Comparison of ENCODE assay signal across 25 mouse cellular contexts in the genomic region with DNA sequence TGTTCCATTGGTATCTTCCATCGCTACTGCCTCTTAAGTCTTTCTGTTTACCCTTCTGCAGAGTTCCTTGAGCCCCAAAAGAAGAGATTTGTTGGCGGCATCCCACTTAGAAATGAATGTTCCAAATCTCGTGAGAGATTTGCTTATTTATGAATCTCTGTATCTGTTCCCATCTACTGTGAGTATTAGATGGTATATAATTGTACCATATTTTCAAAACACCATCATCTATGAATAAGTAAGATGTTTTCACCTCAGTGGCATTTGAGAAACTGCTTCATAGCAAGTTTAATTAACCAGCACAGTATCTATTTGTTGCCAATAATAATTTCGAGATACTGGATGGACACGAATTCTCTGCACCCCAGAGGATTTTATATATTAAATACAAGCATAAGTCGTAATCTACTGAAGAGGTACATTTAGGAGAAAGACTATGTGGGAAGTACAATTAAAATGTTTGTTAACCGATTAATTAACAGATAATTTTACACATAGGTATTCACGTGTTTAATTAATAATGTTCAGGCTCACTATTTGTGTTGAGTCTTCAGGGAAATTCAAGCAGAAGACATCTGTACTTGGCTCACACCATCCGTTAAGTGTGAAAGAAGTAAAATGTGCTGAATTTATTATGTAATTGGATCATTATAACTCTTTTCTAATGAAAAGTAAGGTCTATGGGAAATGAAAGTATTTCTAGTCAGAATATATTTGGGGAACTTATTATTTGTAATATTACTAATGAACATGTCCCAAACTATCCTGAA.
A peak's percentile ranks its signal among the peaks of the same experiment; 100 is the strongest.
DNase-seq lines count a peak whose midpoint lies in the region; ATAC-seq lines count a peak whose summit lies in the region.
"Had no signal": no experiment of that assay in that cellular context is flagged by ENCODE, and none has a peak within 500 bp of the region (broad histone marks: within the 10 kb centered on the region; RNA-seq: fewer than 3 reads in every experiment).

No protein-coding gene starts in this region.

- WGBS in forebrain, embryonic 13.5 days, result 72% methylated on average over 9 of the region's 9 CpGs
- WGBS in forebrain, embryonic 11.5 days, result 88% methylated on average over 9 of the region's 9 CpGs
- whole genome bisulfite sequencing in forebrain, embryonic 15.5 days, result 63% methylated on average over 9 of the region's 9 CpGs
- WGBS in forebrain, embryonic 10.5 days, result 88% methylated on average over 9 of the region's 9 CpGs

- no peak overlapping the region for H3K9ac ChIP-seq in forebrain, embryonic 13.5 days
- H3K9ac ChIP-seq in forebrain, embryonic 11.5 days (ENCODE audit: low read length), result no peak overlapping the region
- no peak overlapping the region for H3K9ac ChIP-seq in forebrain, embryonic 15.5 days (replicated peaks)
- H3K9ac ChIP-seq: embryonic facial prominence, embryonic 13.5 days; embryonic facial prominence, embryonic 15.5 days had no signal

- no peaks in the 10 kb centered on the region for H3K4me1 ChIP-seq in forebrain, embryonic 13.5 days
- H3K4me1 ChIP-seq in forebrain, embryonic 11.5 days (replicated peaks; ENCODE audit: control insufficient read depth, insufficient read depth, low read length), result no peaks in the 10 kb centered on the region
- H3K4me1 ChIP-seq in forebrain, embryonic 15.5 days, result 0 out of 2 replicates have a peak, but pooled peaks cover 3% of the 10 kb centered on the region
- H3K4me1 ChIP-seq in forebrain, embryonic 10.5 days, result no peaks in the 10 kb centered on the region

- no peaks in the 10 kb centered on the region for H3K27me3 ChIP-seq in forebrain, embryonic 13.5 days
- H3K27me3 ChIP-seq in forebrain, embryonic 11.5 days (ENCODE audit: control insufficient read depth, insufficient read depth, low read length), result no peaks in the 10 kb centered on the region
- H3K27me3 ChIP-seq in forebrain, embryonic 15.5 days, result no peaks in the 10 kb centered on the region
- H3K27me3 ChIP-seq in forebrain, embryonic 10.5 days (ENCODE audit: poor library complexity, severe bottlenecking), result no peaks in the 10 kb centered on the region
- H3K27me3 ChIP-seq: CH12.LX; embryonic facial prominence, embryonic 13.5 days; embryonic facial prominence, embryonic 15.5 days; Patski had no signal

- no peak for DNase-seq in forebrain, embryonic 11.5 days (ENCODE audit: low spot score)
- no peak for DNase-seq in forebrain, embryonic 10.5 days (ENCODE audit: extremely low spot score, low spot score)
- peak; percentile 12 for DNase-seq in brain, adult 2 months (ENCODE audit: low read depth, low spot score)
- no peak for DNase-seq in ovary, adult 18-20 months (ENCODE audit: low spot score)
- DNase-seq: adrenal gland, adult 8-10 months; adrenal gland, postnatal 14 days; B cell, adult 2 months; cerebellum, adult 11 months; cerebellum, adult 18-20 months; cerebellum, adult 8-10 months; cerebellum, adult 9-11 months; cerebellum, postnatal 14 days; cerebellum, postnatal 36 days; embryo, embryonic 11 days; gastrocnemius, adult 2 months had no signal

- H3K4me3 ChIP-seq in forebrain, embryonic 13.5 days, result no peak overlapping the region
- H3K4me3 ChIP-seq in forebrain, embryonic 11.5 days (ENCODE audit: low read depth, low read length), result no peak overlapping the region
- no peak overlapping the region for H3K4me3 ChIP-seq in forebrain, embryonic 15.5 days
- no peak overlapping the region for H3K4me3 ChIP-seq in forebrain, embryonic 10.5 days
- H3K4me3 ChIP-seq: embryonic facial prominence, embryonic 13.5 days; embryonic facial prominence, embryonic 15.5 days; erythroblast, embryonic 14.5 days; gastrocnemius, adult 2 months had no signal

- H3K4me2 ChIP-seq in forebrain, embryonic 13.5 days, result no peak overlapping the region
- H3K4me2 ChIP-seq in forebrain, embryonic 11.5 days (ENCODE audit: low read depth, low read length, severe bottlenecking), result no peak overlapping the region
- H3K4me2 ChIP-seq in forebrain, embryonic 15.5 days (replicated peaks), result no peak overlapping the region
- H3K4me2 ChIP-seq: embryonic facial prominence, embryonic 13.5 days; embryonic facial prominence, embryonic 15.5 days had no signal

- H3K27ac ChIP-seq in forebrain, embryonic 13.5 days, result no peak overlapping the region
- no peak overlapping the region for H3K27ac ChIP-seq in forebrain, embryonic 11.5 days (ENCODE audit: low read depth, low read length)
- H3K27ac ChIP-seq in forebrain, embryonic 15.5 days (replicated peaks), result no peak overlapping the region
- H3K27ac ChIP-seq in forebrain, embryonic 10.5 days, result no peak overlapping the region
- H3K27ac ChIP-seq: embryonic facial prominence, embryonic 13.5 days; embryonic facial prominence, embryonic 15.5 days; gastrocnemius, adult 2 months had no signal

- H3K9me3 ChIP-seq in forebrain, embryonic 13.5 days (replicated peaks), result peaks cover 6% of the 10 kb centered on the region; the same call in 1 of the 2 replicates
- no peaks in the 10 kb centered on the region for H3K9me3 ChIP-seq in forebrain, embryonic 11.5 days (ENCODE audit: control insufficient read depth, low read length)
- no peaks in the 10 kb centered on the region for H3K9me3 ChIP-seq in forebrain, embryonic 15.5 days
- H3K9me3 ChIP-seq in forebrain, embryonic 10.5 days, result no peaks in the 10 kb centered on the region
- H3K9me3 ChIP-seq: embryonic facial prominence, embryonic 13.5 days; embryonic facial prominence, embryonic 15.5 days; G1E had no signal

- H3K36me3 ChIP-seq in forebrain, embryonic 13.5 days (ENCODE audit: poor library complexity, severe bottlenecking), result no peaks in the 10 kb centered on the region
- no peaks in the 10 kb centered on the region for H3K36me3 ChIP-seq in forebrain, embryonic 11.5 days (ENCODE audit: control insufficient read depth, insufficient read depth, low read length)
- no peaks in the 10 kb centered on the region for H3K36me3 ChIP-seq in forebrain, embryonic 15.5 days
- H3K36me3 ChIP-seq in forebrain, embryonic 10.5 days (replicated peaks), result no peaks in the 10 kb centered on the region
- H3K36me3 ChIP-seq: embryonic facial prominence, embryonic 13.5 days; embryonic facial prominence, embryonic 15.5 days; G1E had no signal

- peak; percentile 61; the same call in 1 of the 2 replicates for ATAC-seq in forebrain, embryonic 13.5 days
- no peak for ATAC-seq in forebrain, embryonic 11.5 days (replicated peaks; ENCODE audit: low FRiP score)
- peak; percentile 21; the same call in 1 of the 2 replicates for ATAC-seq in forebrain, embryonic 15.5 days (replicated peaks)
- ATAC-seq: activated CD4-positive, CD25-positive, alpha-beta regulatory T cell, adult 4 months; CD4-positive, CD25-positive, alpha-beta regulatory T cell, adult 4 months; Patski had no signal
